Mouse (Mus musculus) forebrain, embryonic 13.5 days (tissue): ENCODE results near the gene Slc15a3. TPM values are rescaled to one million over a fixed set of nuclear protein-coding genes. Genes with fewer than 3 reads are reported as not detected.
A peak's percentile ranks its signal among the peaks of the same experiment; 100 is the strongest.

Experiments
- ATAC-seq: fragments of 200-750 bp; cut with Nextera tagmentation; 2 replicates; pipeline ENCODE4 v1.8.0; 2017
- H3K27ac ChIP-seq: fragments of 300-500 bp; sonication (generic); 2 replicates; pipeline ENCODE4 v1.5.1; 2015; ENCODE audit warnings: inconsistent platforms, mild to moderate bottlenecking, moderate library complexity
- H3K27me3 ChIP-seq: fragments of 300-500 bp; sonication (generic); 2 replicates; pipeline ENCODE4 v1.6.1; 2015; ENCODE audit warnings: mild to moderate bottlenecking, inconsistent platforms
- H3K36me3 ChIP-seq: fragments of 300-500 bp; sonication (generic); 2 replicates; pipeline ENCODE4 v1.6.1; 2015; ENCODE audit warnings: mild to moderate bottlenecking, inconsistent platforms; ENCODE audit not compliant: poor library complexity, severe bottlenecking
- H3K4me1 ChIP-seq: fragments of 300-500 bp; sonication (generic); 2 replicates; pipeline ENCODE4 v1.6.1; 2015; ENCODE audit warnings: inconsistent platforms
- H3K4me2 ChIP-seq: fragments of 300-500 bp; sonication (generic); 2 replicates; pipeline ENCODE4 v1.6.1; 2015; ENCODE audit warnings: inconsistent platforms, mild to moderate bottlenecking, moderate library complexity
- H3K4me3 ChIP-seq: fragments of 300-500 bp; sonication (generic); 2 replicates; pipeline ENCODE4 v1.5.1; 2015; ENCODE audit warnings: mild to moderate bottlenecking, inconsistent platforms
- H3K9ac ChIP-seq: fragments of 300-500 bp; sonication (generic); 2 replicates; pipeline ENCODE4 v1.6.1; 2015; ENCODE audit warnings: mild to moderate bottlenecking, inconsistent platforms
- H3K9me3 ChIP-seq: fragments of 300-500 bp; sonication (generic); replicated peaks from 2 replicates; pipeline ENCODE4 v1.6.1; 2016; ENCODE audit warnings: inconsistent platforms
- WGBS: fragments of 180-500 bp; shearing (Covaris S2); methylation state at CpG from one replicate; pipeline ENCODE4 v1.1.7; 2015; 5-methylcytosine and 5-hydroxymethylcytosine counted together
- polyA plus RNA-seq: library from polyadenylated mRNA; unstranded; fragments of >200 nt; fragmentation: Nextera tagmentation; extraction: Ambion mirVana; gene quantifications from 2 replicates; pipeline ENCODE4 v1.2.1, GENCODE M21; 2015

Slc15a3 gene
- polyA plus RNA-seq, 1 experiment from 2014 or later: 0.15 TPM

GRCm38 (mm10) chr19:10808524-10809233 lies 30.8 kb upstream of the Slc15a3 start:
- H3K4me1 ChIP-seq: peaks cover 18% of the 10 kb centered on the region
- no peaks in the 10 kb centered on the region for H3K9me3 ChIP-seq
- H3K36me3 ChIP-seq: no peaks in the 10 kb centered on the region
- peak overlapping the region; percentile 60 for H3K27ac ChIP-seq
- 91% methylated on average over 12 of the region's 12 CpGs for WGBS
- no peak overlapping the region for H3K4me3 ChIP-seq
- H3K9ac ChIP-seq: no peak overlapping the region
- peak; percentile 11; the same call in 1 of the 2 replicates for ATAC-seq
- no peak overlapping the region for H3K4me2 ChIP-seq
- H3K27me3 ChIP-seq: no peaks in the 10 kb centered on the region

- Histone ChIP-seq H3K9me3 (no peaks in the 10 kb centered on the region), H3K27ac (peak overlapping the region; percentile 60), H3K4me2 (no peak overlapping the region), H3K4me3 (no peak overlapping the region), H3K36me3 (no peaks in the 10 kb centered on the region), H3K4me1 (peaks cover 18% of the 10 kb centered on the region), H3K27me3 (no peaks in the 10 kb centered on the region), H3K9ac (no peak overlapping the region)
- peak; percentile 85 for ATAC-seq
- WGBS: 67% methylated on average over 11 of the region's 11 CpGs
These were observed 29.9 kb upstream of the Slc15a3 start for GRCm38 (mm10) chr19:10809428-10810175.

DNA sequence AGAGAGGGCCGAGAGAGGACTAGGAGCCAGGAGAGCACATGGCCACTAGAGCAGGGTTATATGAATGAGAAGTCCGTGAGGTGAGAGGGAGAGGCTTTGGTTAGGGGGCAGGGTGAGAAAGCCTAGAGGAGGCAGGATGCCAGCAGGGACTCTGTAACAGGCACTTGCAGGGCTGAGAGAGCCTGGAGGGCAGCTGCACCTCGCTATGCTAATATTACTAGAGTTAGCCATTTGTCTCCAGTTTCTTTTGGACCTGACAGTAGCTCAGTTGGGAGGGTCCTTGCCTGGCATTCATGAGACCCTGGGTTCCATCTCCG lies 29.4 kb upstream of the Slc15a3 start:
- Histone ChIP-seq H3K27ac (peak overlapping the region; percentile 60), H3K4me1 (peaks cover 18% of the 10 kb centered on the region), H3K9me3 (no peaks in the 10 kb centered on the region), H3K27me3 (no peaks in the 10 kb centered on the region), H3K9ac (no peak overlapping the region), H3K4me2 (no peak overlapping the region), H3K4me3 (no peak overlapping the region), H3K36me3 (no peaks in the 10 kb centered on the region)
- 56% methylated on average over 4 of the region's 4 CpGs for WGBS
- ATAC-seq: no peak; the same call in 1 of the 2 replicates

DNA sequence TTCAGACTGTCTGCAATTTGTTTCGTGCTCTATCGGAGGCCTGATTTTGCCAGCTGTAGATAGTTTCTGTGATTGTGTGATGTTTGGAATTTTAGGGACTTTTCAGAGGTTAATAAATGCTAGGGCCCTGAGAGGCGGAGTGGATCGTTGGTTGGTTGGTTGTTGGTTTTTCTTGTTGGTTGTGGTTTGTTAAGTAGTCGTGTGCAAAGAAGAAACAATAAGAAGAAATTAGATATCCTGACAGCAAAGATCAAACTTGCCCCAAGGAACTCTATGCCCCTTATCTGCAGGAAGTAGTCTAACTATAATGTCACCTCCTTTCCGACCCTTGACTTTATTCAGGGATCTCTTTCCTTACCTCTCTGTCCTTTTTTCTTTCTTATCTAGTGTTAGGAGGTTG lies 28.1 kb upstream of the Slc15a3 start:
- H3K27me3 ChIP-seq: no peaks in the 10 kb centered on the region
- no peaks in the 10 kb centered on the region for H3K36me3 ChIP-seq
- no peaks in the 10 kb centered on the region for H3K9me3 ChIP-seq
- H3K4me2 ChIP-seq: no peak overlapping the region
- no peak overlapping the region for H3K27ac ChIP-seq
- no peak for ATAC-seq
- H3K9ac ChIP-seq: no peak overlapping the region
- 91% methylated on average over 6 of the region's 6 CpGs for WGBS
- no peak overlapping the region for H3K4me3 ChIP-seq
- H3K4me1 ChIP-seq: peaks cover 18% of the 10 kb centered on the region

- WGBS: 91% methylated on average over 5 of the region's 5 CpGs
These were observed 26.5 kb upstream of the Slc15a3 start for GRCm38 (mm10) chr19:10813039-10813438.

GRCm38 (mm10) chr19:10813905-10814304 lies 25.6 kb upstream of the Slc15a3 start:
- peaks cover 20% of the 10 kb centered on the region for H3K4me1 ChIP-seq
- no peak overlapping the region for H3K4me2 ChIP-seq
- no peak overlapping the region for H3K4me3 ChIP-seq
- no peak overlapping the region for H3K27ac ChIP-seq
- no peaks in the 10 kb centered on the region for H3K9me3 ChIP-seq
- no peak overlapping the region for H3K9ac ChIP-seq
- no peaks in the 10 kb centered on the region for H3K27me3 ChIP-seq
- no peak for ATAC-seq
- H3K36me3 ChIP-seq: no peaks in the 10 kb centered on the region
- WGBS: 69% methylated on average over 7 of the region's 7 CpGs

More at GRCm38 (mm10) chr19:10813039-10813438, 26.5 kb upstream of the Slc15a3 start:
- Histone ChIP-seq H3K4me2 (no peak overlapping the region), H3K9me3 (no peaks in the 10 kb centered on the region), H3K9ac (no peak overlapping the region), H3K4me1 (peaks cover 18% of the 10 kb centered on the region), H3K4me3 (no peak overlapping the region), H3K27me3 (no peaks in the 10 kb centered on the region), H3K27ac (no peak overlapping the region), H3K36me3 (no peaks in the 10 kb centered on the region)
- ATAC-seq: no peak

DNA sequence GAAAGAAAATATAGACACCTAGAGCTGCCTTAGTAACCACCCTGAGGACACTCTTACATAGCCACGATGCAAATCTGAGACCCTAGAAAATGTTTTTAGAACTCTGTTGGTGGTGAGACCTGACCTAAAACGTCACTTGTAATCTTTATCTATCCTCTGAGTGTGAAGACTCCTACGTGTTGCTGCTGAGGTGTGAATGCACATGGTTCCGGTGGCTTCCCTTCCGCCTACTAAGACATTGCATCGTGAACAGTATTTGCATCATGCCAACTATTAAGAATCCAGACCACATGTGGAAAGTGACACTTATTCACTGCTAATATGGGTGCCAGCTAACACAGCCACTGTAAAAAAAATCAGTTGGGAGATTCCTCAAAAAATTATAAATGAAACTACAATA lies 23.7 kb upstream of the Slc15a3 start:
- Histone ChIP-seq H3K27ac (no peak overlapping the region), H3K9ac (no peak overlapping the region), H3K4me2 (no peak overlapping the region), H3K27me3 (no peaks in the 10 kb centered on the region), H3K9me3 (no peaks in the 10 kb centered on the region), H3K36me3 (no peaks in the 10 kb centered on the region), H3K4me1 (peaks cover 6% of the 10 kb centered on the region), H3K4me3 (no peak overlapping the region)
- WGBS: 83% methylated on average over 6 of the region's 6 CpGs
- ATAC-seq: no peak

DNA sequence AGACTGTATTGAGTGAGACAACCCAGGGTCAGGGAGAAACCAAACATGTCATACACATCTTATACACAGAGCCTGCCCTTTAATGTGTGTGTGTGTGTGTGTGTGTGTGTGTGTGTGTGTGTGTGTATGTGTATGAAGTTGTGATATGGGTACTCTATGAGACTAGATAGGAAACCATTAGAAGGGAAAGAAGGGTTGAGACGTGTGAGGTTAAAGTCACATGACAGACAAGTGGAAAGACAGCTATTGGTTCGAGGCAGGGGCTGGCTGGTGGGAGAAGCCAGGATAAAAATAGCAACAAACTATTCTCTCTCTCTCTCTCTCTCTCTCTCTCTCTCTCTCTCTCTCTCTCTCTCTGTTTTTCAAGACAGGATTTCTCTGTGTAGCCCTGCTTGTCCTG lies 23.1 kb upstream of the Slc15a3 start:
- H3K9ac ChIP-seq: no peak overlapping the region
- H3K9me3 ChIP-seq: no peaks in the 10 kb centered on the region
- no peak overlapping the region for H3K27ac ChIP-seq
- WGBS: 80% methylated on average over 2 of the region's 2 CpGs
- no peak overlapping the region for H3K4me3 ChIP-seq
- no peak overlapping the region for H3K4me2 ChIP-seq
- H3K4me1 ChIP-seq: peaks cover 6% of the 10 kb centered on the region
- no peaks in the 10 kb centered on the region for H3K27me3 ChIP-seq
- no peaks in the 10 kb centered on the region for H3K36me3 ChIP-seq
- no peak for ATAC-seq

GRCm38 (mm10) chr19:10818217-10818946 lies 21.1 kb upstream of the Slc15a3 start:
- Histone ChIP-seq H3K27me3 (no peaks in the 10 kb centered on the region), H3K9ac (no peak overlapping the region), H3K9me3 (no peaks in the 10 kb centered on the region), H3K27ac (no peak overlapping the region), H3K4me3 (peak overlapping the region; percentile 15; the same call in 1 of the 2 replicates), H3K4me1 (peaks cover 6% of the 10 kb centered on the region), H3K36me3 (no peaks in the 10 kb centered on the region), H3K4me2 (peak overlapping the region; percentile 47)
- ATAC-seq: peak; percentile 63
- 32% methylated on average over 17 of the region's 17 CpGs for WGBS

DNA sequence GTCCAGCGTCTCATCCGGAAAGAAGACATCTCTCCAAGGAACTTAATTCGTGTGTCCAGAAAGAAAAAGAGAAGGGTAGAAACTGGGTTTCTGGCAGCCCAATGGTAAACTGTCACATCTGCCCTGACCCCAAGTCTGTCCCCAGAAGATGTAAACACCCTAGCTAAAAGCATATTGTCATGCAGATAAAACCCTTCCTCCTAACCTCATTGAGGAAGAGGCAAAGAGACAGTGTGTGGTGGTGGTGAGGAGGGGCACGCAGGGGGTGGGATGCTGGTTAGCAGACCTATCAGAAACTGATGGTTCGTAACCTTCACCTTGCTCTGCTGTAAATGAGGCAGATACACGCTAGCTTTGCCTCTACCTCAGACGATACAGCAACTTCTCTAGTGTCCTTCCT lies 18.2 kb upstream of the Slc15a3 start:
- Histone ChIP-seq H3K4me1 (peaks cover 6% of the 10 kb centered on the region), H3K27ac (no peak overlapping the region), H3K9me3 (no peaks in the 10 kb centered on the region), H3K27me3 (no peaks in the 10 kb centered on the region), H3K4me2 (no peak overlapping the region), H3K4me3 (no peak overlapping the region), H3K36me3 (no peaks in the 10 kb centered on the region), H3K9ac (no peak overlapping the region)
- no peak for ATAC-seq
- WGBS: 74% methylated on average over 7 of the region's 7 CpGs

- Histone ChIP-seq H3K4me1 (peaks cover 6% of the 10 kb centered on the region), H3K27me3 (no peaks in the 10 kb centered on the region), H3K4me2 (no peak overlapping the region), H3K4me3 (no peak overlapping the region), H3K9ac (no peak overlapping the region), H3K9me3 (no peaks in the 10 kb centered on the region), H3K27ac (no peak overlapping the region), H3K36me3 (no peaks in the 10 kb centered on the region)
- 93% methylated on average over 4 of the region's 4 CpGs for WGBS
- ATAC-seq: no peak
These were observed 17.0 kb upstream of the Slc15a3 start for GRCm38 (mm10) chr19:10822534-10822933.

DNA sequence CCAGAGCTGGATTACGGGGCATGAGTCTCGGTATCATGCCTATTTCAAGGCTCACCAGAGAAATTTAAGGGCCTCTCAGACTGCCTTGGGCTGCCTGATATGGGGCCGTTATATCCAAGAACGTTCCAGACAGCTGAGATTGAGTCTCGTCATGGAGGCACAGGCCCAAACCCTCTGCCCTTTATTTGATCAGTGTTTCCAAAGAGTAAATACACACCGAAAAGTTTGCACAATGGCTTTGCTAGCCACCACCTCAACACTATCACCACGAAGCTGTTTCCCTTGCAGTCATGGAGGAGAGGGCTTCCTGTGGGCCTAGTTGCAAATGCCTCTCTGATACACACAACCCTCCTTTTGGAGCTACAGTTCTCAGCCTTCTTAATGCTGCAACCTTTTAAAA lies 15.5 kb upstream of the Slc15a3 start:
- H3K9me3 ChIP-seq: no peaks in the 10 kb centered on the region
- H3K9ac ChIP-seq: no peak overlapping the region
- no peaks in the 10 kb centered on the region for H3K4me1 ChIP-seq
- 92% methylated on average over 7 of the region's 7 CpGs for WGBS
- no peak overlapping the region for H3K4me3 ChIP-seq
- no peak overlapping the region for H3K4me2 ChIP-seq
- no peak for ATAC-seq
- no peaks in the 10 kb centered on the region for H3K27me3 ChIP-seq
- H3K36me3 ChIP-seq: no peaks in the 10 kb centered on the region
- no peak overlapping the region for H3K27ac ChIP-seq
